Comparison of ENCODE assay signal across 8 mouse cellular contexts in the genomic region with DNA sequence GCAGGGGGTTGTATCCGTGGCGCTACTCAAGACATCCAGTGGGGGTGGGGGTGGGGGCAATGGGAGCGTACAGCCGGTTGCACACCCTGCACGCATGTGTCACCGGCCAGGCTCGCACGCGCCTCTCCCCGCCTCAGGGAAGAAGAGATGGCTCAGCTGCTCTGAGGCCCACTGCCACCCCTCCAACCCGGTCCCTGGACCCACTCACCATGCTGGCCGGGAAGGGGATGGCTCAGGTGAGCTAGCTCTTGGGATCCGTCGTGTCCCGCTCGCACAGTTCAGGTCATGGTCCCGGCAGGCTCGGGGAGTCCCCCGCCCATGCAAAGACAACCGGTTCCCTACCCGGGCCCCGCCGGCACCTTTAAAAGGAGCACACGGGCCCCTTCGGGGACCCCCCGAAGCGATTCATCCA. TPM values are rescaled to one million over a fixed set of nuclear protein-coding genes. Genes with fewer than 3 reads are reported as not detected.
DNase-seq lines count a peak whose midpoint lies in the region; ATAC-seq and TF ChIP-seq lines count a peak whose summit lies in the region.

No protein-coding gene starts in this region.

- in situ Hi-C loops in CH12.LX (cut with MboI; ENCODE audit: low pct_ligation_motif_present, low pct_unique_long_range_greater_than_20kb, low sequenced_read_pairs), result loop anchor here (5.0 kb wide), 1 partner anchor 37 kb away; no protein-coding TSS in a partner anchor

- no peak for TF ChIP-seq CTCF in CH12.LX (conservative IDR thresholded peaks at IDR 0.05 in 1 of 2, IDR thresholded peaks at IDR 0.05 in 1 of 2; ENCODE audit: low read depth in 2 of 2, low read length in 2 of 2)
- TF ChIP-seq CTCF in thymus, adult 2 months (IDR thresholded peaks at IDR 0.05; ENCODE audit: borderline replicate concordance, control insufficient read depth, extremely low read depth, insufficient read depth, low read length, poor library complexity), result no peak

- H3K9me3 ChIP-seq in CH12.LX (replicated peaks; ENCODE audit: low read length), result no peaks in the 10 kb centered on the region
- no peaks in the 10 kb centered on the region for H3K9me3 ChIP-seq in embryonic facial prominence, embryonic 13.5 days
- H3K9me3 ChIP-seq in heart, embryonic 14.5 days (ENCODE audit: control insufficient read depth, low read length), result no peaks in the 10 kb centered on the region
- H3K9me3 ChIP-seq in neural tube, embryonic 14.5 days (ENCODE audit: control insufficient read depth, low read length), result no peaks in the 10 kb centered on the region

- TF ChIP-seq POLR2A in CH12.LX (IDR thresholded peaks at IDR 0.05; ENCODE audit: low read depth, low read length), result no peak
- no peak for TF ChIP-seq POLR2A in thymus, adult 2 months (IDR thresholded peaks at IDR 0.05; ENCODE audit: control insufficient read depth, extremely low read depth, insufficient read depth, low read length, poor library complexity)

- H3K36me3 ChIP-seq in CH12.LX (replicated peaks in 1 of 2; ENCODE audit: control insufficient read depth in 1 of 2, insufficient read depth in 1 of 2, low read length in 1 of 2), result peaks cover 0 to 20% of the 10 kb centered on the region in 2 experiments
- no peaks in the 10 kb centered on the region for H3K36me3 ChIP-seq in embryonic facial prominence, embryonic 13.5 days
- H3K36me3 ChIP-seq in heart, embryonic 14.5 days (ENCODE audit: control insufficient read depth, insufficient read depth, low read length), result no peaks in the 10 kb centered on the region
- H3K36me3 ChIP-seq in neural tube, embryonic 14.5 days (ENCODE audit: control insufficient read depth, insufficient read depth, low read length), result no peaks in the 10 kb centered on the region
- no peaks in the 10 kb centered on the region for H3K36me3 ChIP-seq in thymus, adult 2 months (ENCODE audit: control insufficient read depth, insufficient read depth, low read length)

- peak overlapping the region; percentile 90 for H3K9ac ChIP-seq in CH12.LX (ENCODE audit: insufficient read depth, low read depth)
- H3K9ac ChIP-seq in embryonic facial prominence, embryonic 13.5 days, result peak overlapping the region; percentile 97
- H3K9ac ChIP-seq in heart, embryonic 14.5 days (ENCODE audit: low read length), result peak overlapping the region; percentile 98
- H3K9ac ChIP-seq in neural tube, embryonic 14.5 days (replicated peaks; ENCODE audit: low read depth, low read length), result peak overlapping the region; percentile 97

- H3K4me2 ChIP-seq in CH12.LX (ENCODE audit: insufficient read depth, low read depth, poor library complexity, severe bottlenecking), result peak overlapping the region; percentile 87
- H3K4me2 ChIP-seq in embryonic facial prominence, embryonic 13.5 days, result peak overlapping the region; percentile 83
- H3K4me2 ChIP-seq in heart, embryonic 14.5 days (ENCODE audit: low read length), result peak overlapping the region; percentile 94
- peak overlapping the region; percentile 85 for H3K4me2 ChIP-seq in neural tube, embryonic 14.5 days (ENCODE audit: low read depth, low read length)

- no peak overlapping the region for H3K27ac ChIP-seq in CH12.LX (ENCODE audit: insufficient read depth, low read depth)
- H3K27ac ChIP-seq in embryonic facial prominence, embryonic 13.5 days, result peak overlapping the region; percentile 88
- H3K27ac ChIP-seq in heart, embryonic 14.5 days (replicated peaks in 1 of 2; ENCODE audit: control insufficient read depth in 1 of 2, insufficient read depth in 1 of 2, low read depth in 2 of 2, low read length in 2 of 2), result peak overlapping the region; percentile 76 to 90
- peak overlapping the region; percentile 84 for H3K27ac ChIP-seq in neural tube, embryonic 14.5 days (ENCODE audit: low read depth, low read length)
- H3K27ac ChIP-seq in thymus, adult 2 months (ENCODE audit: control insufficient read depth, insufficient read depth, low read length), result no peak overlapping the region

- peak overlapping the region; percentile 82 to 89 (median 83) for H3K4me3 ChIP-seq in CH12.LX (replicated peaks in 1 of 3; ENCODE audit: low read depth in 2 of 3, low read length in 2 of 3, poor library complexity in 1 of 3)
- peak overlapping the region; percentile 96 for H3K4me3 ChIP-seq in embryonic facial prominence, embryonic 13.5 days
- peak overlapping the region; percentile 82 to 95 for H3K4me3 ChIP-seq in heart, embryonic 14.5 days (ENCODE audit: control insufficient read depth in 1 of 2, insufficient read depth in 1 of 2, low read depth in 1 of 2, low read length in 2 of 2)
- H3K4me3 ChIP-seq in neural tube, embryonic 14.5 days (ENCODE audit: low read depth, low read length), result peak overlapping the region; percentile 97
- peak overlapping the region; percentile 86 for H3K4me3 ChIP-seq in thymus, adult 2 months (ENCODE audit: control insufficient read depth, insufficient read depth, low read length)

- TF ChIP-seq EP300 in CH12.LX (IDR thresholded peaks at IDR 0.05; ENCODE audit: low read length), result no peak

- peak; percentile 63 for DNase-seq in CH12.LX (ENCODE audit: extremely low read depth)
- peak; percentile 9 to 22 for DNase-seq in adrenal gland, postnatal 4 days (ENCODE audit: low spot score in 2 of 2)
- DNase-seq in kidney, postnatal 25 days, result peak; percentile 19 to 66
- peak; percentile 33 to 35 for DNase-seq in lung, adult 18-20 months
- peak; percentile 54 for DNase-seq in thymus, adult 2 months

- peaks cover 52% of the 10 kb centered on the region for H3K79me2 ChIP-seq in CH12.LX (replicated peaks; ENCODE audit: control insufficient read depth, extremely low read depth, insufficient read depth, poor library complexity, severe bottlenecking)

- peak; percentile 71 for ATAC-seq in embryonic facial prominence, embryonic 13.5 days (ENCODE audit: insufficient number of reproducible peaks, insufficient read depth, low FRiP score, low TSS enrichment, low read depth)
- ATAC-seq in heart, embryonic 14.5 days (ENCODE audit: insufficient number of reproducible peaks, insufficient read depth, low FRiP score, low read depth), result peak; percentile 75
- ATAC-seq in neural tube, embryonic 14.5 days (ENCODE audit: low read depth), result peak; percentile 70

- WGBS in embryonic facial prominence, embryonic 13.5 days, result under 1% methylated on average over 27 of the region's 27 CpGs
- under 1% methylated on average over 24 of the region's 27 CpGs for WGBS in heart, embryonic 14.5 days
- under 1% methylated on average over 26 of the region's 27 CpGs for WGBS in neural tube, embryonic 14.5 days
- 1% methylated on average over 27 of the region's 27 CpGs for WGBS in thymus, adult 2 months

- dilution Hi-C loops in CH12.LX (cut with MboI; ENCODE audit: extremely low pct_ligation_motif_present, extremely low pct_unique_long_range_greater_than_20kb, low sequenced_read_pairs), result no loop called here

- no peaks in the 10 kb centered on the region for H3K27me3 ChIP-seq in CH12.LX (replicated peaks)
- H3K27me3 ChIP-seq in embryonic facial prominence, embryonic 13.5 days, result no peaks in the 10 kb centered on the region
- H3K27me3 ChIP-seq in heart, embryonic 14.5 days (ENCODE audit: control insufficient read depth, insufficient read depth, low read length), result no peaks in the 10 kb centered on the region
- no peaks in the 10 kb centered on the region for H3K27me3 ChIP-seq in neural tube, embryonic 14.5 days (ENCODE audit: control insufficient read depth, insufficient read depth, low read length)
- no peaks in the 10 kb centered on the region for H3K27me3 ChIP-seq in thymus, adult 2 months (ENCODE audit: control insufficient read depth, insufficient read depth, low read length)

- peaks cover 6 to 35% of the 10 kb centered on the region in 2 experiments; a peak in 2 of 4 replicates for H3K4me1 ChIP-seq in CH12.LX (ENCODE audit: control insufficient read depth in 1 of 2, insufficient read depth in 2 of 2)
- peaks cover 16% of the 10 kb centered on the region for H3K4me1 ChIP-seq in embryonic facial prominence, embryonic 13.5 days
- H3K4me1 ChIP-seq in heart, embryonic 14.5 days (ENCODE audit: control insufficient read depth in 2 of 2, insufficient read depth in 2 of 2, low read length in 2 of 2), result peaks cover 2 to 14% of the 10 kb centered on the region in 2 experiments; a peak in 3 of 4 replicates
- peaks cover 15% of the 10 kb centered on the region for H3K4me1 ChIP-seq in neural tube, embryonic 14.5 days (ENCODE audit: control insufficient read depth, insufficient read depth, low read length)
- H3K4me1 ChIP-seq in thymus, adult 2 months (replicated peaks; ENCODE audit: control insufficient read depth, insufficient read depth, low read length), result 0 out of 2 replicates have a peak, but pooled peaks cover 2% of the 10 kb centered on the region

- no peak for TF ChIP-seq RAD21 in CH12.LX (IDR thresholded peaks at IDR 0.05; ENCODE audit: low read depth, low read length)

TF ChIP-seq in CH12.LX, 34 proteins besides CTCF, POLR2A, EP300 and RAD21 (continues in another document):
- no peak for TF ChIP-seq GABPA (IDR thresholded peaks at IDR 0.05; ENCODE audit: insufficient replicate concordance, low read depth, low read length)
- no peak for TF ChIP-seq MEF2A (IDR thresholded peaks at IDR 0.05; ENCODE audit: borderline replicate concordance, low read depth, low read length)
- TF ChIP-seq CHD1 (IDR thresholded peaks at IDR 0.05; ENCODE audit: low read depth, low read length), result no peak
- no peak for TF ChIP-seq E2F4 (IDR thresholded peaks at IDR 0.05; ENCODE audit: insufficient replicate concordance, low read depth, low read length)
- no peak for TF ChIP-seq SMC3 (IDR thresholded peaks at IDR 0.05; ENCODE audit: low read depth, low read length)
- no peak for TF ChIP-seq ZKSCAN1 (IDR thresholded peaks at IDR 0.05; ENCODE audit: borderline replicate concordance, low read depth, low read length)
- TF ChIP-seq BHLHE40 (IDR thresholded peaks at IDR 0.05; ENCODE audit: low read depth, low read length), result peak; percentile 85
- no peak for TF ChIP-seq JUND (conservative IDR thresholded peaks at IDR 0.05; ENCODE audit: low read depth, low read length)
- no peak for TF ChIP-seq ELF1 (IDR thresholded peaks at IDR 0.05; ENCODE audit: low read depth, low read length)
- TF ChIP-seq JUN (IDR thresholded peaks at IDR 0.05; ENCODE audit: insufficient read depth, low read depth, low read length), result no peak
- 0 out of 2 replicates have a peak, but pooled peaks have one; percentile 26 for TF ChIP-seq SIN3A (IDR thresholded peaks at IDR 0.05; ENCODE audit: low read length)
- TF ChIP-seq NRF1 (IDR thresholded peaks at IDR 0.05; ENCODE audit: low read depth, low read length), result peak; percentile 36; the same call in 1 of the 2 replicates

RNA-seq across cellular contexts. Expression of a gene that starts 0.6 kb away (rescaled TPM):
- 79.1 and 81.6 TPM in 2 replicates for total RNA-seq in CH12.LX (2012; rRNA removed)
- total RNA-seq in CH12.LX (2014; rRNA removed), result 49.9 and 53.7 TPM in 2 replicates
- polyA plus RNA-seq in CH12.LX (2012; ENCODE audit: insufficient read length, low read depth), result 106 and 149 TPM in 2 replicates
- 100 to 1,000 TPM in 1 of 2 experiments, 10 to 100 TPM in 1; 98.4 to 103 TPM for total RNA-seq in adrenal gland, postnatal 4 days (2021)
- 59.0 and 60.5 TPM in 2 replicates for polyA plus RNA-seq in embryonic facial prominence, embryonic 13.5 days (2015; fragmentation: Nextera tagmentation; extraction: Ambion mirVana)
- polyA plus RNA-seq in heart, embryonic 14.5 days (2014; fragmentation: Nextera tagmentation; extraction: Ambion mirVana), result 33.8 and 39.0 TPM in 2 replicates
- 68.3 and 77.2 TPM in 2 replicates for polyA plus RNA-seq in neural tube, embryonic 14.5 days (2014; fragmentation: Nextera tagmentation; extraction: Ambion mirVana)
- polyA plus RNA-seq in thymus, adult 2 months (2012; rRNA removed), result 454 and 499 TPM in 2 replicates

Comparison
In these comparisons a context has a peak if more than half of its experiments do, and no peak if none do; other contexts are left out.
1. H3K27ac ChIP-seq: peak in embryonic facial prominence, embryonic 13.5 days (single experiment), heart, embryonic 14.5 days (2 of 2) and neural tube, embryonic 14.5 days (single experiment); none in CH12.LX (single experiment) and thymus, adult 2 months (single experiment).
2. Peak in every context shown above with its lines, with median percentiles within 50 percentile points of each other: DNase-seq, H3K4me2 ChIP-seq, H3K4me3 ChIP-seq, H3K9ac ChIP-seq and ATAC-seq.